Mouse (Mus musculus): ENCODE measurements around the gene Coa3.

- TF ChIP-seq CTCF (IDR thresholded peaks at IDR 0.05; ENCODE audit: borderline replicate concordance, control insufficient read depth, extremely low read depth, insufficient read depth, low read length, poor library complexity) (no peak), POLR2A (IDR thresholded peaks at IDR 0.05; ENCODE audit: control insufficient read depth, extremely low read depth, insufficient read depth, low read length, poor library complexity) (no peak)
These were observed 30.5 kb downstream of the Coa3 start for GRCm38 (mm10) chr11:101248258-101248994.

Data from thymus, adult 2 months (tissue).